In the genomic region with DNA sequence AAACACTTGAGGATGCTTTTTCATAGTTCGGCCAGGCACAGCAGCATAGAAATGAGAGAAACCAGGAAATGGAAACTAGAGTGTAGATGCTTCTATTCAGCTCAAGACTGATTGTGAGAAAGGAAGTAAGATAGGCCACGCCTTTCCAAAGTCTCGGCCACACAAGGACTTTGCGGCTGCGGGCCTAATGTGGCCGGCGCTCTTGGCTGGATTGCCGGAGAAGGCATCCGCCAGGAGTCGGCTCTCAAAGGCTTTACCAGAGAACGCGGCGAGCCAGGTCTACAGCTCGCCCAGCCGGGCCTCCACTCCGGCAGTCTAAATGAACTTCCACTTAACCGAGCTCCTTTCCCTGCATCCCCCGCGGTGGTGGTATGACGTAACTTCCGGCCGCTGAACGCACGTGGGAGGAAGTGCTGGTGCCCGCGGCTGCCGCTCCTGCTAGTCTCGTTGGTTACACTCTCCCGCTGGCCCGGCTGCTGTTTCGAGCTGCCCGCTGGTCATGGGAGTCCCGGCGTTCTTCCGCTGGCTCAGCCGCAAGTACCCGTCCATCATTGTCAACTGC, we compare ENCODE assay signal across 8 mouse cellular contexts. TPM values are rescaled to one million over a fixed set of nuclear protein-coding genes. Genes with fewer than 3 reads are reported as not detected.
DNase-seq lines count a peak whose midpoint lies in the region; ATAC-seq lines count a peak whose summit lies in the region.

A gene (plus strand): TSS at position 374 of the 562 bp plus-strand sequence.

- under 1% methylated on average over 37 of the region's 37 CpGs for WGBS in heart, embryonic 14.5 days
- under 1% methylated on average over 37 of the region's 37 CpGs for WGBS in liver, embryonic 13.5 days (ENCODE audit: insufficient replicate concordance)
- WGBS in stomach, embryonic 16.5 days: 0% methylated on average over 37 of the region's 37 CpGs

- peak; percentile 82 for DNase-seq in c-Kit-negative CD71-positive TER-119-positive erythroid progenitor cells, embryonic 14.5 days (ENCODE audit: low read depth, low spot score)
- DNase-seq in fibroblast of lung, adult 2 months (ENCODE audit: low read depth): peak; percentile 82
- DNase-seq in kidney, postnatal 14 days: peak; percentile 96
- peak; percentile 88 for DNase-seq in liver, embryonic 13.5 days
- DNase-seq in neural tube, embryonic 10.5 days (ENCODE audit: extremely low spot score, low spot score): peak; percentile 99

- peak within 1 kb of the TSS; percentile 78 for H3K4me2 ChIP-seq in heart, embryonic 14.5 days (ENCODE audit: low read length)
- peak within 1 kb of the TSS; percentile 92 for H3K4me2 ChIP-seq in liver, embryonic 13.5 days
- peak within 1 kb of the TSS; percentile 69 for H3K4me2 ChIP-seq in stomach, embryonic 16.5 days (ENCODE audit: low read depth, low read length)

- H3K36me3 ChIP-seq in heart, embryonic 14.5 days (ENCODE audit: control insufficient read depth, insufficient read depth, low read length): no peaks in the 10 kb centered on the region
- peaks cover 2% of the 10 kb centered on the region; the same call in 1 of the 2 replicates for H3K36me3 ChIP-seq in liver, embryonic 13.5 days
- no peaks in the 10 kb centered on the region for H3K36me3 ChIP-seq in stomach, embryonic 16.5 days (ENCODE audit: control insufficient read depth, insufficient read depth, low read length)

- peak within 1 kb of the TSS; percentile 94 to 95 for H3K4me3 ChIP-seq in heart, embryonic 14.5 days (ENCODE audit: control insufficient read depth in 1 of 2, insufficient read depth in 1 of 2, low read depth in 1 of 2, low read length in 2 of 2)
- peak within 1 kb of the TSS; percentile 93 for H3K4me3 ChIP-seq in liver, embryonic 13.5 days (replicated peaks)
- peak within 1 kb of the TSS; percentile 79 for H3K4me3 ChIP-seq in stomach, embryonic 16.5 days (replicated peaks; ENCODE audit: low read length)

- no peaks in the 10 kb centered on the region for H3K27me3 ChIP-seq in heart, embryonic 14.5 days (ENCODE audit: control insufficient read depth, insufficient read depth, low read length)
- H3K27me3 ChIP-seq in liver, embryonic 13.5 days: no peaks in the 10 kb centered on the region
- H3K27me3 ChIP-seq in stomach, embryonic 16.5 days (ENCODE audit: control insufficient read depth, insufficient read depth, low read length): no peaks in the 10 kb centered on the region

- peak within 1 kb of the TSS; percentile 98 to 99 for H3K27ac ChIP-seq in heart, embryonic 14.5 days (replicated peaks in 1 of 2; ENCODE audit: control insufficient read depth in 1 of 2, insufficient read depth in 1 of 2, low read depth in 2 of 2, low read length in 2 of 2)
- H3K27ac ChIP-seq in liver, embryonic 13.5 days: peak within 1 kb of the TSS; percentile 92
- peak within 1 kb of the TSS; percentile 98 for H3K27ac ChIP-seq in stomach, embryonic 16.5 days (ENCODE audit: low read length)

- peaks cover 2 to 21% of the 10 kb centered on the region in 2 experiments; a peak in 3 of 4 replicates for H3K4me1 ChIP-seq in heart, embryonic 14.5 days (ENCODE audit: control insufficient read depth in 2 of 2, insufficient read depth in 2 of 2, low read length in 2 of 2)
- peaks cover 43% of the 10 kb centered on the region for H3K4me1 ChIP-seq in liver, embryonic 13.5 days (replicated peaks)
- H3K4me1 ChIP-seq in stomach, embryonic 16.5 days (ENCODE audit: control insufficient read depth, insufficient read depth, low read length): peaks cover 14% of the 10 kb centered on the region

- H3K9ac ChIP-seq in heart, embryonic 14.5 days (ENCODE audit: low read length): peak within 1 kb of the TSS; percentile 88
- peak within 1 kb of the TSS; percentile 88 for H3K9ac ChIP-seq in liver, embryonic 13.5 days
- peak within 1 kb of the TSS; percentile 89 for H3K9ac ChIP-seq in stomach, embryonic 16.5 days (ENCODE audit: low read length)

- ATAC-seq in CD4-positive, CD25-positive, alpha-beta regulatory T cell, adult 4 months: peak; percentile 87
- ATAC-seq in heart, embryonic 14.5 days (ENCODE audit: insufficient number of reproducible peaks, insufficient read depth, low FRiP score, low read depth): peak; percentile 94
- peak; percentile 92 for ATAC-seq in liver, embryonic 13.5 days (ENCODE audit: low read depth)
- ATAC-seq in stomach, embryonic 16.5 days (ENCODE audit: insufficient read depth, low FRiP score): peak; percentile 95

- H3K9me3 ChIP-seq in heart, embryonic 14.5 days (ENCODE audit: control insufficient read depth, low read length): no peaks in the 10 kb centered on the region
- H3K9me3 ChIP-seq in liver, embryonic 13.5 days (replicated peaks): no peaks in the 10 kb centered on the region
- H3K9me3 ChIP-seq in stomach, embryonic 16.5 days (replicated peaks; ENCODE audit: control insufficient read depth, low read length): no peaks in the 10 kb centered on the region

RNA-seq across cellular contexts. Expression of the gene that starts here (rescaled TPM):
- polyA plus RNA-seq in CD4-positive, CD25-positive, alpha-beta regulatory T cell, adult 4 months (2017; shearing (Covaris generic)): 100 to 1,000 TPM; 166 to 178 TPM
- polyA plus RNA-seq in heart, embryonic 14.5 days (2014; fragmentation: Nextera tagmentation; extraction: Ambion mirVana): 58.6 and 59.8 TPM in 2 replicates
- polyA plus RNA-seq in liver, embryonic 13.5 days (2015; fragmentation: Nextera tagmentation; extraction: Ambion mirVana): 38.6 and 45.4 TPM in 2 replicates
- polyA plus RNA-seq in stomach, embryonic 16.5 days (2015; fragmentation: Nextera tagmentation; extraction: Ambion mirVana): 67.4 and 67.8 TPM in 2 replicates

Comparison
In these comparisons a context has a peak if more than half of its experiments do, and no peak if none do; other contexts are left out.
1. Peak in every context shown above with its lines: DNase-seq, ATAC-seq, H3K4me3 ChIP-seq and H3K27ac ChIP-seq.